Mouse (Mus musculus): ENCODE data around the gene E2f1. TPM values are rescaled to one million over a fixed set of nuclear protein-coding genes. Genes with fewer than 3 reads are reported as not detected.

Gene E2f1
- 1 to 10 TPM; 7.4 to 8.7 TPM for total RNA-seq (2021)
- polyA plus RNA-seq (2012; rRNA removed): 12.3 and 14.9 TPM in 2 replicates
- long read RNA-seq, transcript E2f1-202 (7 exons, 2,732 nt): minor isoform, 7 of 25 reads
- long read RNA-seq, transcript E2f1-201 (7 exons, 2,755 nt): major isoform, 14 of 25 reads
- long read RNA-seq, partial matches to known transcripts: 1 of 25 reads
- long read RNA-seq, other reads (novel, unspliced or antisense): 3 of 25 reads

DNA sequence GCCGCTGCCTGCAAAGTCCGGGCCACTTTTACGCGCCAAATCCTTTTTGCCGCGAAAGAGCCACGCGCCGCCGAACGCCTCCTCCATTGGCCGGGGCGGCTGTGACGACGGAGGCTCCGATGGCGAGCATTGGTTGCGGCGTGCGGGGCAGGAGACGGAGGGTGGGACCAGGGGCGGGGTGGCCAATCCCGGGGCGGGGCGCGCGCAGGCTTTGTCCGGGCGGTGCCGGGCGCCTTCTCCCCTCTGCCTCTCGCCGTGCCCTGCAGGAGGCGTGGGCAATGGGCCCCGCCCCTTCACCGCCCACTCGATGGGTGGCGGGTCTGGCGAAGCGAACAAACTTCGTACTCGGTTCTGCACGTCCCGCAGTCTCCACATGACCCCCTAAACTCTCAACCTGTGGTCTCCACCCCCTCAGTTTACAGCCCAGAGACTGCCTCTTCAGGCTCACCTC lies at the start of gene E2f1:
Gene E2f1 (minus strand): TSS at position 57 of the 451 bp plus-strand sequence.
- peak; percentile 98 for DNase-seq

GRCm38 (mm10) chr2:154617061-154617460 lies 47.4 kb upstream of the E2f1 start:
- no peak for DNase-seq

- no peak for DNase-seq
Measured at GRCm38 (mm10) chr2:154615674-154616073, 46.0 kb upstream of the E2f1 start.

DNA sequence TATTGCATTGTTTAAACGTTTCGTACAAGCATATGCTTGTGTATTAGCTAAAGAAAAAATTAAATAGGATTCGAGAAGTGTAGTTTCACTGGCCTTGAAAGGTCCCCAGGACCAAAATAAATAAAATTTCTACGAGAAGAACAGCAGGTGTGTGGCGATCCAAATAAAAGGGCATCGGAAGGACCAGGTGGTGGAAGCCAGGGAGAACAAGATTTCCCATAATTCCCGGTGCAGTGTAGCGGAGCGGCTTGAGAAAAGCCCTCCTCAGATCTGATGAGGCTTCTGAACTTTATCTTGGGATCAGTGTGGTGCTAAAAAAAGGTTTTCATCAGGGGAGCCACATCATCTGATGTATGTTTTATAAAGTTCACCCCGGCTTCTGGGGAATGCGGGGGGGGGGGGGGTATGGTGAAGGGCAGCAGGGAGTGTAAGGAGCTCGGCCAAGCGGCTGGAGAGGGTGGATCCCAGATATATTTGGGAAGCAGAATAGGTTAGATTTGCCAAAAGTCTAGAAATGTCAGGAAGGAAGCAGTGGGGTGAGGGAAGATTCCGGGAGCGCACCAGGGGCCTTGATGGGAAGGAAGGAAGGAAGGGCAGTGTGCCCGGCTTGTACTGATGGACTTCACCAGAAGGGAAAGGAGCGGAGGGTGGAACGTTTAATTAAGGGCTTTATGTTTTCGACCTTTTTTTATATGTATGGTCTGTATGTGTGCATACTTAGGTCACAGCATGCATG lies 45.3 kb upstream of the E2f1 start:
- DNase-seq: no peak

GRCm38 (mm10) chr2:154613118-154614115 lies 43.7 kb upstream of the E2f1 start, which contains the start of the genes Zfp341 and 4930519P11Rik:
Zfp341 (plus strand) TSS chr2:154613297.
4930519P11Rik (minus strand) TSS chr2:154613437.
- DNase-seq: peak; percentile 93

DNA sequence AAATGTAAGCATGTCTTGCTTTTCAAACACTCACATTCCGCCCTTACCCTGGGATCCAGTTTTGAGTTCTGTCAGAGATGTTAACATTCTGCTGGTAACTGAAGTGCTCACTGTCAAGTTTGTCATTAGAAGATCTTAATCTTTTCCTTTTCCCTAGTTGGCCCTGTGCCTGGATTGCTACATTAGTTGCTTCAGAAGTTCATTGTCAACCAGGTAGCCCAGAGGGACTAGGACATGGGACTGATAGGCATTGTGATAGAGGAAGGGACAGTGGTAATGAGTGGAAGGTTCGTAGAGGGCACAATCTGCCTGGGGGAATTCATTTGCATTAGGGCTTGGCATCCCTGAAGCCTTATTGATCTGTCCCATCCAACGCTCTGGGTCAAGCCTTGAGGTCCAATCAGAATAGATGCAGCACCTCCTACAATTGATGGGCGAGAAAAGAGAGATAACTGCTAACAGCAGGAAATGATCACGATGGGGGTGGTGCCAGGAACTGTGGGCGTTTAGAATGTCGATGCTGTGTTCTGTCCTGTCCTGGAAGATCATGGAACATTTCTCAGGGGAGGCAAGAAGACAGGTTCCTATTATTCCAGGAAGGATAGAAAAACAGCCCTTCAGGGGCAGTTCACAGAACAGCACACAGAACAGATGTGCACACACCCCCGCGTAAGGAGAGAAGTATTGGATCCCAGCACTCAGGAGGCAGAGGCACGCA lies 39.5 kb upstream of the E2f1 start:
- DNase-seq: no peak

- no peak for DNase-seq
Measured at GRCm38 (mm10) chr2:154606965-154607364, 37.3 kb upstream of the E2f1 start.

DNA sequence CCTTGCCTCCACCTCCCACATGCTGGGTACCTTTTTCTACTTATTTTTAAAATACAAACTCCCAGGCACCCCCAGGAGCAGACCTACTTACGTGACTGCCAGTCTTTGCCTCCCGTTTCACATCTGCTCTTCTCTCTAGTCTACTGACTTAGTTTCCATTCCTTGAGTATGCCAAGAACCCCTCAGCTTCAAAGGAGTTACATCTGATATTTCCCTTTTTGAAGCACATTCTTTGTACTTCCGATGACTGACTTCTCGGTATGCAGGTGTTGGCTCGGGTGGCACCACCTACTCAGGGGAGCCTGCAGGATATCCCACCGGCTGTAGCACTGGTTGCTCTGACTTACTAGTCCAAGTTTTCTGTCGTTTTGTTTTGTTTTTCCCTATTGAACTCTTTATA lies 34.5 kb upstream of the E2f1 start:
- DNase-seq: no peak

- DNase-seq: peak; percentile 99
Measured at GRCm38 (mm10) chr2:154603638-154604153, 34.0 kb upstream of the E2f1 start, which contains the start of gene Pxmp4. Pxmp4 (minus strand) TSS chr2:154603708.

DNA sequence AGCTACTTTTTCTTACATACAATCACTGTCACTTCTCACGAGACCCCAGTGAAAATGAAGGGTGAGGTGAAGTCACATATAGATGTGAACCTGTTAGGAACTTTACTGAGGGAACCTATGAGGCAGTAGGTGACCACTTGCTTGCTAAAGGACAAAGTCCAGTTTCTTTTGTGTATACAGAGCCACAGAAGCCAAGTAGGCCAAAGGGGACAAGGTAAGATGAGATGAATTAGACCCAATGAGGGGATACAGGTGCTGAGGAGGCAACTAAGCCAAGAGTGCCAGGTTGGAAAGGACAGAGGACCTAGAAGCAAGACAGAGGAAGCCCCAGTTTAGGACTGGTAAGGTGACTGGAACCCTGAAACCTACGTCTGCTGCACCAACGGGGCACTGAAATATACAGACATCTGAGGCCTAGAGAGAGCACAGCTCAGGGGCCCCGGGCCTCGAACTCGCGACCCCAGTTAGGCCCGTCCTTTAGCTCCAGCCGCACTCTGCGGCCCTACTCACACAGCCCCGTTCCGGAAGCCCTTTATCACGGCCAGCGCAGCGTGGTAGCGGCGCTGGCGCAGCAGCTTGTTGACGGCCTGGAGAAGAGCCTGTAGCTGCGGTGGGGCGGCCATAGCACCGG lies 33.4 kb upstream of the E2f1 start:
- no peak for DNase-seq

DNA sequence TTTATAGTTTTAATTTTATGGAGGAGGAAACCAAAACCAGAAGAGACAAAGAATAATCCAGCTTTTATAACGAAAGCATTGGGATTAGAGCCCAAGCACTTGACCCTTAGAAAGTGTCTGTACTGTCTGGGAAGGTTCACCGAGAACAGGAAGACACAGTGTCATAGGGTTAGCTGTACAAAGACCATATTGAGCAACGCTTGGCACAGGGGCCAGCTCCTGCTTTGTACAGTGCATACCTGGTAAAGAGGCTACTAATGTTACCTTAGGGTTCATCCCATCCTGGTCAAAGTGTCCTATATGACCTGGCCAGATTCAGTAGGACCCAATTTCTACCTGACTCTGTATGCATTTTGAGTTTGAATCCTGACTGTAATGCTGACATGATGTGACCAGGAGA lies 31.6 kb upstream of the E2f1 start:
- DNase-seq: no peak

- no peak for DNase-seq
Measured at GRCm38 (mm10) chr2:154600586-154600985, 30.9 kb upstream of the E2f1 start.

DNA sequence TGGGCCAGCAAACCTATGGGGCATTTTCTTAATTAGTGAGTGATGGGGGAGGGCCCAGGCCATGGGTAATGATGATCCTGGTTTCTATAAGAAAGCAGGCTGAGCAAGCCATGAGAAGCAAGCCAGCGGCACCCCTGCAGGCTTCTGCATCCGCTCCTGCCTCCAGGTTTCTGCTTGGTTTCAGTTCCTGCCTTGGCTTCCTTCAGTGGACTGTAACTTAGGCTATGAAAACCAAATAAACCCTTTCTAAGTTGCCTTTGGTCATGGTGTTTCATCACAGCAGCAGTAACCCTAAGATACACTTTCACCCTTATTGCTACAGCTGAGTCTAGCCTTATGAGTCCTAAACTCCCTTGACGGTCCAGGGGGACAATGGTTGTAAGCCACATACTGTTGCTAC lies 27.7 kb upstream of the E2f1 start:
- no peak for DNase-seq

- no peak for DNase-seq
Measured at GRCm38 (mm10) chr2:154595775-154596174, 26.1 kb upstream of the E2f1 start.

GRCm38 (mm10) chr2:154593025-154593424 lies 23.3 kb upstream of the E2f1 start:
- no peak for DNase-seq

GRCm38 (mm10) chr2:154591239-154591638 lies 21.5 kb upstream of the E2f1 start:
- no peak for DNase-seq

DNA sequence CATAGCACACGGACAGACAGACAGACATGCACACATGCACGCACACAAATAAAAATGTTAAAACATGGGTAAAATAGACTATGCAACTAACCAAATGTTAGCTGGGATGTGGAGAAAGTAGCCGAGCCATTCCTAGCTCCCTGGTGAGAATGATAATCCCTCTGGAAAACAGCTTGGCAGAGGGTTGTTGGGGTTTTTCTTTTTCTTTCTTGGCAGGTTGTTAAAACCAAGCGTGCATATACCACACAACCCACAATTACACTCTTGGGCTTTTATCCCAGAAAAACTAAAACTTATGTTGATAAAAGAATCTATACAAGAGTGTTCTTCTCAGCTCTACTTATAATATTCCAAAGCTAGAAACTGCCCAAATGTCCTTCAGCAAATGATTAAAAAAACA lies 19.4 kb upstream of the E2f1 start:
- no peak for DNase-seq

- no peak for DNase-seq
Measured at GRCm38 (mm10) chr2:154586405-154586804, 16.7 kb upstream of the E2f1 start.

GRCm38 (mm10) chr2:154584931-154585601 lies 15.4 kb upstream of the E2f1 start:
- DNase-seq: no peak

Measured in adrenal gland, adult 2 months (tissue).